Mouse (Mus musculus) liver, postnatal 0 days (tissue): ENCODE measurements at regions not wholly inside any gene's neighbourhood (a gene's known extent, or its start where the extent isn't known, plus 50 kb on each side); places are given as distances from the start of the nearest gene placed in this dataset.

ENCODE experiments used
- CTCF ChIP-seq: sonication (generic); IDR thresholded peaks from 2 replicates; pipeline ENCODE4 v1.5.1; 2016; ENCODE audit warnings: antibody characterized with exemption, low read depth
- EP300 ChIP-seq: IDR thresholded peaks from 2 replicates; pipeline ENCODE4 v1.6.1; 2016; ENCODE audit warnings: antibody characterized with exemption, low read depth, mild to moderate bottlenecking

DNA sequence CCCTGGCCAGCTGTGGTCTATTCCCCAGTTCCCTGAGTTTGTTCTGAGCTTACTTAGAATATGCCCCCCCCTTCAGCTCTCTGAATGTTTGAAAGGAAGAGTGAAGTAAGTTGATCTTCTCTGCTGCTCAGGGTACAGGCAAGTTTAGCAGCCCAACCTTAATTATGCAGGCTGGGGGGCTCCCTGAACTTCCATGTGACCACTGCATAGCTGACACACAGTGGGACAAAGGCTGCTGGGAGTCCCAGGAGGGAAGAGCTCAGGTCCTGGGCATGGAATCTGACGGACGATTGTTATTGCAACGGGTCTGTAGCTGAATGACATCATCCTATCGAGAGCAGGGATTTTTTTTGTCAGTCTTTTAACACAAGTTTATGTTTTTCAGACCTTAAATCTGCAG is 148.8 kb downstream of the Ttc32 start:
- no peak for TF ChIP-seq CTCF
- no peak for TF ChIP-seq EP300
